8 mouse cellular contexts compared by ENCODE assay signal in genomic region chr2:94290483-94290882, GRCm38 (mm10).
DNase-seq lines count a peak whose midpoint lies in the region; ATAC-seq and TF ChIP-seq lines count a peak whose summit lies in the region.

No protein-coding gene starts in this region.

- H3K9me3 ChIP-seq in limb, embryonic 11.5 days (ENCODE audit: control insufficient read depth, low read length), result no peaks in the 10 kb centered on the region
- no peaks in the 10 kb centered on the region for H3K9me3 ChIP-seq in stomach, postnatal 0 days (ENCODE audit: control insufficient read depth, low read length)

- H3K4me2 ChIP-seq in limb, embryonic 11.5 days (ENCODE audit: low read depth, severe bottlenecking), result no peak overlapping the region
- no peak overlapping the region for H3K4me2 ChIP-seq in stomach, postnatal 0 days (replicated peaks; ENCODE audit: low read depth)

- no peak overlapping the region for H3K4me3 ChIP-seq in limb, embryonic 11.5 days (ENCODE audit: low read depth, low read length)
- no peak overlapping the region for H3K4me3 ChIP-seq in stomach, postnatal 0 days (ENCODE audit: low read depth, low read length)

- TF ChIP-seq CTCF in stomach, postnatal 0 days (IDR thresholded peaks at IDR 0.05; ENCODE audit: low read depth), result peak; percentile 97

- H3K4me1 ChIP-seq in limb, embryonic 11.5 days (ENCODE audit: control insufficient read depth, insufficient read depth, low read length), result peaks cover 9% of the 10 kb centered on the region
- no peaks in the 10 kb centered on the region for H3K4me1 ChIP-seq in stomach, postnatal 0 days (replicated peaks; ENCODE audit: control insufficient read depth, insufficient read depth)

- DNase-seq in 3T3-L1 (ENCODE audit: low read depth, low spot score), result peak; percentile 81
- peak; percentile 77 for DNase-seq in adrenal gland, adult 2 months
- peak; percentile 84 for DNase-seq in embryo, embryonic 10.5 days (ENCODE audit: low spot score)
- peak; percentile 73 for DNase-seq in kidney, adult 18-20 months
- DNase-seq in limb, embryonic 11.5 days (ENCODE audit: low spot score), result peak; percentile 67
- DNase-seq in stomach, postnatal 0 days (ENCODE audit: low spot score), result peak; percentile 57

- no peak overlapping the region for H3K27ac ChIP-seq in limb, embryonic 11.5 days (replicated peaks; ENCODE audit: low read depth, low read length)
- no peak overlapping the region for H3K27ac ChIP-seq in stomach, postnatal 0 days (replicated peaks)

- 4% methylated on average over 5 of the region's 5 CpGs for WGBS in limb, embryonic 11.5 days
- 1% methylated on average over 5 of the region's 5 CpGs for WGBS in stomach, postnatal 0 days

- H3K27me3 ChIP-seq in limb, embryonic 11.5 days (ENCODE audit: control insufficient read depth, insufficient read depth, low read length), result no peaks in the 10 kb centered on the region
- H3K27me3 ChIP-seq in stomach, postnatal 0 days (ENCODE audit: control insufficient read depth, insufficient read depth, low read length), result no peaks in the 10 kb centered on the region

- no peaks in the 10 kb centered on the region for H3K36me3 ChIP-seq in limb, embryonic 11.5 days (ENCODE audit: control insufficient read depth, insufficient read depth, low read length)
- H3K36me3 ChIP-seq in stomach, postnatal 0 days (ENCODE audit: control insufficient read depth, insufficient read depth, low read length), result no peaks in the 10 kb centered on the region

- no peak overlapping the region for H3K9ac ChIP-seq in limb, embryonic 11.5 days (ENCODE audit: low read length)
- no peak overlapping the region for H3K9ac ChIP-seq in stomach, postnatal 0 days (ENCODE audit: low read length)

- TF ChIP-seq EP300 in stomach, postnatal 0 days (optimal IDR thresholded peaks at IDR 0.05), result no peak

- peak; percentile 86 for ATAC-seq in granulocyte monocyte progenitor cell, adult 5-6 weeks (replicated peaks; ENCODE audit: poor library complexity, severe bottlenecking)
- no peak for ATAC-seq in limb, embryonic 11.5 days (ENCODE audit: insufficient number of reproducible peaks, low FRiP score, low TSS enrichment, low read depth)
- peak; percentile 53; the same call in 1 of the 2 replicates for ATAC-seq in monocyte, adult 5-6 weeks (replicated peaks; ENCODE audit: insufficient number of reproducible peaks, low FRiP score, low TSS enrichment, poor library complexity, severe bottlenecking)
- ATAC-seq in stomach, postnatal 0 days (ENCODE audit: low FRiP score, low TSS enrichment), result peak; percentile 52
